Mouse (Mus musculus): ENCODE measurements around the gene Vps13d. TPM values are rescaled to one million over a fixed set of nuclear protein-coding genes. Genes with fewer than 3 reads are reported as not detected.

The Vps13d gene
- polyA plus RNA-seq, 1 experiment from 2014 or later: 9.2 TPM

- H3K27ac ChIP-seq (ENCODE audit: low read length): no peak overlapping the region
- H3K4me3 ChIP-seq (replicated peaks; ENCODE audit: low read length): no peak overlapping the region
- H3K9me3 ChIP-seq (ENCODE audit: control insufficient read depth, low read length): no peaks in the 10 kb centered on the region
- no peaks in the 10 kb centered on the region for H3K36me3 ChIP-seq (ENCODE audit: control insufficient read depth, insufficient read depth)
- ATAC-seq: no peak
- H3K4me2 ChIP-seq (ENCODE audit: low read length): no peak overlapping the region
- H3K27me3 ChIP-seq (replicated peaks; ENCODE audit: control insufficient read depth, insufficient read depth, low read length): no peaks in the 10 kb centered on the region
- no peaks in the 10 kb centered on the region for H3K4me1 ChIP-seq (replicated peaks; ENCODE audit: control insufficient read depth, insufficient read depth, low read length)
- 90% methylated on average over 5 of the region's 5 CpGs for WGBS
- H3K9ac ChIP-seq (replicated peaks; ENCODE audit: low read depth, low read length): no peak overlapping the region
Observed at GRCm38 (mm10) chr4:145229524-145230163, 34.8 kb upstream of the Vps13d start.

GRCm38 (mm10) chr4:145229051-145229450 is 34.2 kb upstream of the Vps13d start:
- Histone ChIP-seq H3K4me3 (replicated peaks; ENCODE audit: low read length) (no peak overlapping the region), H3K27me3 (replicated peaks; ENCODE audit: control insufficient read depth, insufficient read depth, low read length) (no peaks in the 10 kb centered on the region), H3K36me3 (ENCODE audit: control insufficient read depth, insufficient read depth) (no peaks in the 10 kb centered on the region)

GRCm38 (mm10) chr4:145224613-145225012 is 29.8 kb upstream of the Vps13d start:
- Histone ChIP-seq H3K27ac (ENCODE audit: low read length) (no peak overlapping the region), H3K27me3 (replicated peaks; ENCODE audit: control insufficient read depth, insufficient read depth, low read length) (no peaks in the 10 kb centered on the region), H3K36me3 (ENCODE audit: control insufficient read depth, insufficient read depth) (no peaks in the 10 kb centered on the region), H3K4me2 (ENCODE audit: low read length) (no peak overlapping the region), H3K9ac (replicated peaks; ENCODE audit: low read depth, low read length) (no peak overlapping the region), H3K9me3 (ENCODE audit: control insufficient read depth, low read length) (no peaks in the 10 kb centered on the region), H3K4me1 (replicated peaks; ENCODE audit: control insufficient read depth, insufficient read depth, low read length) (no peaks in the 10 kb centered on the region), H3K4me3 (replicated peaks; ENCODE audit: low read length) (no peak overlapping the region)
- ATAC-seq: no peak
- WGBS: 87% methylated on average over 4 of the region's 4 CpGs

More at GRCm38 (mm10) chr4:145229051-145229450, 34.2 kb upstream of the Vps13d start:
- no peak overlapping the region for H3K9ac ChIP-seq (replicated peaks; ENCODE audit: low read depth, low read length)
- no peaks in the 10 kb centered on the region for H3K4me1 ChIP-seq (replicated peaks; ENCODE audit: control insufficient read depth, insufficient read depth, low read length)
- H3K9me3 ChIP-seq (ENCODE audit: control insufficient read depth, low read length): no peaks in the 10 kb centered on the region
- no peak for ATAC-seq
- H3K4me2 ChIP-seq (ENCODE audit: low read length): no peak overlapping the region
- 96% methylated on average over 6 of the region's 6 CpGs for WGBS
- H3K27ac ChIP-seq (ENCODE audit: low read length): no peak overlapping the region

- Histone ChIP-seq H3K4me2 (ENCODE audit: low read length) (no peak overlapping the region), H3K9ac (replicated peaks; ENCODE audit: low read depth, low read length) (no peak overlapping the region), H3K4me1 (replicated peaks; ENCODE audit: control insufficient read depth, insufficient read depth, low read length) (no peaks in the 10 kb centered on the region), H3K4me3 (replicated peaks; ENCODE audit: low read length) (no peak overlapping the region), H3K27ac (ENCODE audit: low read length) (no peak overlapping the region), H3K27me3 (replicated peaks; ENCODE audit: control insufficient read depth, insufficient read depth, low read length) (no peaks in the 10 kb centered on the region), H3K36me3 (ENCODE audit: control insufficient read depth, insufficient read depth) (no peaks in the 10 kb centered on the region), H3K9me3 (ENCODE audit: control insufficient read depth, low read length) (no peaks in the 10 kb centered on the region)
- 86% methylated on average over 8 of the region's 8 CpGs for WGBS
- no peak for ATAC-seq
Observed at GRCm38 (mm10) chr4:145222064-145222463, 27.3 kb upstream of the Vps13d start.

- no peak overlapping the region for H3K4me3 ChIP-seq (replicated peaks; ENCODE audit: low read length)
- H3K9ac ChIP-seq (replicated peaks; ENCODE audit: low read depth, low read length): no peak overlapping the region
- H3K4me2 ChIP-seq (ENCODE audit: low read length): no peak overlapping the region
- no peaks in the 10 kb centered on the region for H3K27me3 ChIP-seq (replicated peaks; ENCODE audit: control insufficient read depth, insufficient read depth, low read length)
- H3K27ac ChIP-seq (ENCODE audit: low read length): no peak overlapping the region
- 84% methylated on average over 2 of the region's 2 CpGs for WGBS
- no peaks in the 10 kb centered on the region for H3K4me1 ChIP-seq (replicated peaks; ENCODE audit: control insufficient read depth, insufficient read depth, low read length)
- no peaks in the 10 kb centered on the region for H3K36me3 ChIP-seq (ENCODE audit: control insufficient read depth, insufficient read depth)
- no peak for ATAC-seq
- no peaks in the 10 kb centered on the region for H3K9me3 ChIP-seq (ENCODE audit: control insufficient read depth, low read length)
Observed at GRCm38 (mm10) chr4:145221379-145221778, 26.6 kb upstream of the Vps13d start.

GRCm38 (mm10) chr4:145220001-145220400 is 25.2 kb upstream of the Vps13d start:
- Histone ChIP-seq H3K4me1 (replicated peaks; ENCODE audit: control insufficient read depth, insufficient read depth, low read length) (no peaks in the 10 kb centered on the region), H3K27ac (ENCODE audit: low read length) (no peak overlapping the region), H3K36me3 (ENCODE audit: control insufficient read depth, insufficient read depth) (no peaks in the 10 kb centered on the region), H3K4me2 (ENCODE audit: low read length) (no peak overlapping the region), H3K9ac (replicated peaks; ENCODE audit: low read depth, low read length) (no peak overlapping the region), H3K27me3 (replicated peaks; ENCODE audit: control insufficient read depth, insufficient read depth, low read length) (no peaks in the 10 kb centered on the region), H3K9me3 (ENCODE audit: control insufficient read depth, low read length) (no peaks in the 10 kb centered on the region), H3K4me3 (replicated peaks; ENCODE audit: low read length) (no peak overlapping the region)
- 65% methylated on average over 1 of the region's 1 CpGs for WGBS
- no peak for ATAC-seq

GRCm38 (mm10) chr4:145219240-145219985 is 24.6 kb upstream of the Vps13d start:
- 61% methylated on average over 15 of the region's 15 CpGs for WGBS
- no peak for ATAC-seq
- Histone ChIP-seq H3K27me3 (replicated peaks; ENCODE audit: control insufficient read depth, insufficient read depth, low read length) (no peaks in the 10 kb centered on the region), H3K4me1 (replicated peaks; ENCODE audit: control insufficient read depth, insufficient read depth, low read length) (no peaks in the 10 kb centered on the region; the same call in 1 of the 2 replicates), H3K9me3 (ENCODE audit: control insufficient read depth, low read length) (no peaks in the 10 kb centered on the region), H3K9ac (replicated peaks; ENCODE audit: low read depth, low read length) (no peak overlapping the region), H3K4me2 (ENCODE audit: low read length) (no peak overlapping the region), H3K4me3 (replicated peaks; ENCODE audit: low read length) (no peak overlapping the region), H3K27ac (ENCODE audit: low read length) (no peak overlapping the region), H3K36me3 (ENCODE audit: control insufficient read depth, insufficient read depth) (no peaks in the 10 kb centered on the region)

GRCm38 (mm10) chr4:145217837-145218236 is 23.0 kb upstream of the Vps13d start:
- no peak overlapping the region for H3K4me2 ChIP-seq (ENCODE audit: low read length)
- ATAC-seq: no peak
- no peaks in the 10 kb centered on the region for H3K27me3 ChIP-seq (replicated peaks; ENCODE audit: control insufficient read depth, insufficient read depth, low read length)
- no peak overlapping the region for H3K4me3 ChIP-seq (replicated peaks; ENCODE audit: low read length)
- no peak overlapping the region for H3K9ac ChIP-seq (replicated peaks; ENCODE audit: low read depth, low read length)
- no peaks in the 10 kb centered on the region for H3K9me3 ChIP-seq (ENCODE audit: control insufficient read depth, low read length)
- no peaks in the 10 kb centered on the region; the same call in 1 of the 2 replicates for H3K4me1 ChIP-seq (replicated peaks; ENCODE audit: control insufficient read depth, insufficient read depth, low read length)
- H3K27ac ChIP-seq (ENCODE audit: low read length): no peak overlapping the region
- 70% methylated on average over 5 of the region's 5 CpGs for WGBS
- no peaks in the 10 kb centered on the region for H3K36me3 ChIP-seq (ENCODE audit: control insufficient read depth, insufficient read depth)

- no peak overlapping the region for H3K9ac ChIP-seq (replicated peaks; ENCODE audit: low read depth, low read length)
- no peaks in the 10 kb centered on the region for H3K27me3 ChIP-seq (replicated peaks; ENCODE audit: control insufficient read depth, insufficient read depth, low read length)
- H3K4me3 ChIP-seq (replicated peaks; ENCODE audit: low read length): no peak overlapping the region
- no peak overlapping the region for H3K27ac ChIP-seq (ENCODE audit: low read length)
- 72% methylated on average over 6 of the region's 6 CpGs for WGBS
- no peaks in the 10 kb centered on the region for H3K36me3 ChIP-seq (ENCODE audit: control insufficient read depth, insufficient read depth)
- no peak overlapping the region for H3K4me2 ChIP-seq (ENCODE audit: low read length)
- H3K9me3 ChIP-seq (ENCODE audit: control insufficient read depth, low read length): no peaks in the 10 kb centered on the region
- H3K4me1 ChIP-seq (replicated peaks; ENCODE audit: control insufficient read depth, insufficient read depth, low read length): no peaks in the 10 kb centered on the region; the same call in 1 of the 2 replicates
- no peak for ATAC-seq
Observed at GRCm38 (mm10) chr4:145217046-145217445, 22.2 kb upstream of the Vps13d start.

Measured in forebrain, embryonic 16.5 days (tissue).